Mouse (Mus musculus) Patski (cell line): ENCODE measurements around the gene Gm6588. TPM values are rescaled to one million over a fixed set of nuclear protein-coding genes. Genes with fewer than 3 reads are reported as not detected.
A peak's percentile ranks its signal among the peaks of the same experiment; 100 is the strongest.
"Not testable (repeated sequence)": the region's sequence is repeated elsewhere in the genome, so short reads cannot be mapped to it uniquely, and the experiment has no call there.

Experiments used
- ATAC-seq: fragments of 100-300 bp; one replicate; pipeline ENCODE4 v1.8.0; 2021
- CTCF ChIA-PET: fragments of 350-600 bp; sonication (Branson Sonifier 250); formaldehyde crosslinking; loops from one replicate; lab custom pipeline; 2022; ENCODE audit warnings: inconsistent platforms; lab: Charles Lee
- POLR2A ChIA-PET: fragments of 350-600 bp; sonication (Branson Sonifier 250); formaldehyde crosslinking; loops from one replicate; lab custom pipeline; 2022; ENCODE audit warnings: antibody characterized with exemption, inconsistent platforms; lab: Charles Lee
- DNase-seq: peaks from one replicate; pipeline ENCODE4 v3.0.0-alpha.2; 2011; ENCODE audit warnings: low read depth, low spot score
- H3K27me3 ChIP-seq: fragments of 371-371 bp; one replicate; pipeline ENCODE4 v1.5.1; 2021
- CTCF ChIP-seq: fragments of 100-300 bp; IDR thresholded peaks from one replicate; pipeline ENCODE4 v1.5.1; 2021
- in situ Hi-C: fragments of 300-500 bp; cut with MboI; formaldehyde crosslinking; loops from 3 replicates; pipeline ENCODE4 v1.11.1; 2018; ENCODE audit warnings: low pct_unique_long_range_greater_than_20kb, mixed read lengths
- polyA plus RNA-seq: library from polyadenylated mRNA; unstranded; gene quantifications from one replicate; pipeline ENCODE4 v1.2.3, GENCODE M21; 2021

The Gm6588 gene
- polyA plus RNA-seq = not detected

DNA sequence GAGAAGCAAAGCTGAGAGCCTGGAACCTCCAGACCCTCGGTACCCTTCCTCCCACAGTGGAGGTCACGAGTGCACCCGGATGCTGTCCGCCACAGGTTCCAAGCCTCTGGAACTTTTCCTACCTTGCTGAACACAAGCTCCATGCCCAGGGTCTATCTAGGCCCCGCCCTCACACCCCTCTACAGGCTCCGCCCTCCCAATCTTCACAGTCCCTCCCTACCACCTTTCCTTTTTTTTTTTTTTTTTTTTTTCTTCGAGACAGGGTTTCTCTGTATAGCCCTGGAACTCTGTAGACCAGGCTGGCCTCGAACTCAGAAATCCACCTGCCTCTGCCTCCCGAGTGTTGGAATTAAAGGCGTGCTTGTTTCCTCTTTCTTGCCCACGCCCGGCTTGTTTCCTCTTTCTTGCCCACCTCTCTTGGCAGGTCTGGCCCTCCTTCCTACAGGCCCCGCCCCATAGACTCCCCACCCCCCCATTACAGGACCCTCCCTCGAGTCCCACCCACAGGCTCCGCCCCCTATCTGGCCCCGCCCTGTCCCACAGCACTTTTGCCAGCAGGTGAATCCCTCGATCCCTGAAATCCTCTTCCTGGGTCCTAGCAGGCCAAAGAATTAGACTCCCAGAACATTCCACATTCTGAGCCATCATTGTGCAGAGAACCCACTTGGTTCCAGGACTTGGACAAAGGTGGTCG lies at the start of gene Gm6588:
Gene Gm6588, plus strand, starts transcription at position 680 of the 694 bp plus-strand sequence.
- no peak for ATAC-seq
- CTCF ChIA-PET = no interaction called here
- in situ Hi-C loops = loop anchor here (25.0 kb wide), 1 partner anchor 788 kb away; the partner anchor contains the start of gene Tmem211
- H3K27me3 ChIP-seq = no peaks in the 10 kb centered on the region
- POLR2A ChIA-PET = no interaction called here
- DNase-seq = no peak
- no peak for TF ChIP-seq CTCF

GRCm38 (mm10) chr5:112402437-112402836 lies 46.8 kb upstream of the Gm6588 start:
- DNase-seq (no peak), ATAC-seq (no peak)
- no peak for TF ChIP-seq CTCF
- in situ Hi-C loops = no loop called here
- ChIA-PET CTCF (no interaction called here), POLR2A (no interaction called here)
- peaks cover 11% of the 10 kb centered on the region for H3K27me3 ChIP-seq

- DNase-seq (no peak), ATAC-seq (no peak)
- ChIA-PET CTCF (no interaction called here), POLR2A (no interaction called here)
- TF ChIP-seq CTCF = no peak
- in situ Hi-C loops = no loop called here
- peaks cover 11% of the 10 kb centered on the region for H3K27me3 ChIP-seq
These were observed 43.2 kb upstream of the Gm6588 start for GRCm38 (mm10) chr5:112406017-112406416.

- H3K27me3 ChIP-seq = peaks cover 30% of the 10 kb centered on the region
- ChIA-PET POLR2A (no interaction called here), CTCF (no interaction called here)
- ATAC-seq = no peak
- in situ Hi-C loops = no loop called here
- no peak for TF ChIP-seq CTCF
- no peak for DNase-seq
These were observed 40.0 kb upstream of the Gm6588 start for GRCm38 (mm10) chr5:112409274-112409673.

DNA sequence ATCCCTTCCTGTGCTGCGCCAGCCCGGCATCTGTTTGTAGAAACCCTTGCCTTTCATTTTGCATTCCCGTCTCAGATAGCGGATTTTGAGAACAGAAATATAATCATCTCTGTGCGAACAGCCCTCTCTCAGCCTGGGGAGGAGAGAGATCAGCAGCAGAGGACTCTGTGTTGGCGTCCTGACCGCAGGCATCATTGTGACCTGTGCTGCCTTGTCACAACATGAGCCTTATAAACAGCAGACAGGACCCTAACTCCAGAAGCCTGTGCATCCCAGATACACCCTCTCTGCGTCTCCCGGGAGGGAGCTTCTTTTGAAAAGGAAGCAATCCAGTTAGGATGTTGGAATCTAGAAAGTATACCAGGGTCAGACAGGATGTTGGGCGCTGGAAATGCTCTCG lies 38.2 kb upstream of the Gm6588 start:
- DNase-seq = no peak
- no peak for ATAC-seq
- in situ Hi-C loops = no loop called here
- TF ChIP-seq CTCF = no peak
- POLR2A ChIA-PET = interaction anchor here (0.6 kb wide), 1 partner anchor 671 kb away, joined by 3 read pairs; no protein-coding TSS in a partner anchor
- H3K27me3 ChIP-seq = peaks cover 32% of the 10 kb centered on the region
- CTCF ChIA-PET = no interaction called here

GRCm38 (mm10) chr5:112411514-112412335 lies 37.5 kb upstream of the Gm6588 start:
- ChIA-PET POLR2A (interaction anchor here (0.6 kb wide), 1 partner anchor 671 kb away, joined by 3 read pairs; no protein-coding TSS in a partner anchor), CTCF (no interaction called here)
- no peak for TF ChIP-seq CTCF
- peaks cover 32% of the 10 kb centered on the region for H3K27me3 ChIP-seq
- in situ Hi-C loops = no loop called here
- ATAC-seq = peak; percentile 11
- no peak for DNase-seq

- peaks cover 30% of the 10 kb centered on the region for H3K27me3 ChIP-seq
- in situ Hi-C loops, POLR2A ChIA-PET, ATAC-seq, DNase-seq, CTCF ChIA-PET: not testable (repeated sequence)
These were observed 36.4 kb upstream of the Gm6588 start for GRCm38 (mm10) chr5:112412781-112413180.

DNA sequence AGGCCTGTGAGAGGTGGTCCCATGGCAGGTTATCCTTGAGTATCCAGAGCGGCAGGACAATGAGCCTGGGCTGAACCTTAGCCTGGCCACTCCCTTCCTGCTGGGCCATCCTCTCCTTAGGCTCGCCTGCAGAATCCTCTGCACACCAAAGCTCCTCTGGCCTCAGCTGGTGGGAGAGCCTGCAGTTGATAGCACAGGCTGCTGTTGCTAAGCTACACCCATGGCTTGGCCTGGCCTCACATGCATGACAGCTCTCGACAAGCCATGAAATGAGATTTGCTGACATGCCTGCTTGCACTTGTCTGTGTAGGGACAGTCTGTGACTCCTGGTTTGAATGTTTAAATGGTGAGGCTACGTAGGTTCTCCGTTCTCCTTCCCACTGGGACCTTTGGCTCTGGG lies 32.6 kb upstream of the Gm6588 start:
- DNase-seq (no peak), ATAC-seq (no peak)
- H3K27me3 ChIP-seq = peaks cover 51% of the 10 kb centered on the region
- POLR2A ChIA-PET = no interaction called here
- in situ Hi-C loops = no loop called here
- no peak for TF ChIP-seq CTCF
- CTCF ChIA-PET = no interaction called here

GRCm38 (mm10) chr5:112418023-112418422 lies 31.2 kb upstream of the Gm6588 start:
- DNase-seq (no peak), ATAC-seq (no peak)
- in situ Hi-C loops = no loop called here
- CTCF ChIA-PET = no interaction called here
- TF ChIP-seq CTCF = no peak
- POLR2A ChIA-PET = no interaction called here
- H3K27me3 ChIP-seq = peaks cover 44% of the 10 kb centered on the region

DNA sequence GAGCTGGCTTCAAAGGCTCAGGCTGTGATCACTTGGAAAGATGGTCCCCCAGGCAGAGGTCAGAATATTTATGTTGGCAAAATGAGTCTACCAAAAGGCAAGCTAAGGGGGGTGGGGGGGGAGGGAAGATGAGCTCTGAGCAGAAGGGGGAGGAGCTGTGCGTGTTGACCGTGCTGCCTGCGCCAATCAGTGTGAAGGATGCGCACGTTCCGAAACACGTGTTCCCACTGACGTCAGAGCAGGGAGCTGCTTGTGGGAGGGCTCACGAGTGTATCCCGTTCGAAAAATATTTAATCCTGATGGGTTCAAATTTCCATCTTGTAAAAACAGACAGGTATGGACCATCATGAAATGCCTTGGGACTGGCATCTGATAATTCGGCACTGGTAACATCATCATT lies 29.7 kb upstream of the Gm6588 start:
- CTCF ChIA-PET = interaction anchor here (1.2 kb wide), 1 partner anchor 67 kb away, joined by 3 read pairs; no protein-coding TSS in a partner anchor
- in situ Hi-C loops = no loop called here

DNA sequence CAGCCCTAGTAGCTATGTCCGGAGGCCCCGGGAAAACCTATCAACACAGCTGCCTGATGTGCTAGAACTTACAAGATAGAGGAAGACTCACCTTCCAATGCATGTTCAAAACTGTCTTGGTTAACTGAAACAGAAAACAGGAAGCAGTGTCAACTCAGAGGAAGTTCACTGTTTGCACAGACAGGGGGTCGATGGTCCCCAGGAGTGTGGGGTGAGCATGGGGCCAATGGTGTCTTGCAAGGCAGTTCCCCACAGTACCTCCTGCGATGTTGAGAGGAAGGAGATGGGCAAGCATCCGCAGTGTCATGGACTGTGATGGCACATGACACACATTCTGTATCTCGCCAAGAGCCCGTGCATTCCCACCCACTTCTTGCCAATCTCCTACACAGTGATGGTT lies 22.6 kb upstream of the Gm6588 start:
- DNase-seq (no peak), ATAC-seq (no peak)
- peaks cover 60% of the 10 kb centered on the region for H3K27me3 ChIP-seq
- POLR2A ChIA-PET = no interaction called here
- no peak for TF ChIP-seq CTCF
- in situ Hi-C loops = loop anchor here (5.0 to 25.0 kb wide), 4 partner anchors 89 to 811 kb away; partner anchors contain the start of gene Tmem211
- CTCF ChIA-PET = interaction anchor here (1.1 kb wide), 1 partner anchor 186 kb away, joined by 4 read pairs; no protein-coding TSS in a partner anchor

More for the DNA sequence above, 29.7 kb upstream of the Gm6588 start:
- ATAC-seq (no peak), DNase-seq (no peak)
- no peak for TF ChIP-seq CTCF
- peaks cover 48% of the 10 kb centered on the region for H3K27me3 ChIP-seq
- POLR2A ChIA-PET = no interaction called here
